ENCODE assay signal across 25 mouse cellular contexts in the genomic region with DNA sequence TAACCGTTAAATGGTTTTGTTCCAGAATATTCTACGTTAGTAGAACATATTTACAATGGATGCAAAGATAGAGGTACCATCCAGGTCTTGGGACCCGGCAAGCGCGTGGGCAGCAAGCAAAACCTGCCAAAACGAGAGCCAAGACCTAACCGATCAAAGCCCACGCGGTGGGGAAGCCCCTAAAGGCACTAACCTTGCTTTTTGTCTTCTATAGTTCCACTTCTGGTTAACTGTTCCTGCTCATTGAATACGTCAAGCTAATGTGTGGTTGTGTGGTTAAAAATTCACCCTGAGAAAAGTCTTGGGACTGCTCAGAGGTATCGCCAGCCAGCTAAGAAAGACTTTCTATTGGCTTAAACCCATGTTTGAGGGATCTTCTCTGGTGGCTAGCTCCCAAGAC. TPM values are rescaled to one million over a fixed set of nuclear protein-coding genes. Genes with fewer than 3 reads are reported as not detected.
DNase-seq lines count a peak whose midpoint lies in the region; ATAC-seq and TF ChIP-seq lines count a peak whose summit lies in the region.
"Had no signal": no experiment of that assay in that cellular context is flagged by ENCODE, and none has a peak within 500 bp of the region (broad histone marks: within the 10 kb centered on the region; RNA-seq: fewer than 3 reads in every experiment).

No protein-coding gene starts in this region.

- H3K27ac ChIP-seq in kidney, embryonic 15.5 days: 0 out of 2 replicates have a peak overlapping the region, but pooled peaks have one; percentile 15
- no peak overlapping the region for H3K27ac ChIP-seq in hindbrain, postnatal 0 days
- H3K27ac ChIP-seq: embryonic facial prominence, embryonic 10.5 days; heart, embryonic 13.5 days; hindbrain, embryonic 12.5 days; intestine, embryonic 15.5 days; limb, embryonic 15.5 days; liver, embryonic 15.5 days; macrophage; neural tube, embryonic 15.5 days had no signal

- peak; percentile 50 for DNase-seq in CD4-positive, CD25-positive, alpha-beta regulatory T cell, adult 2 months (ENCODE audit: low read depth, low spot score)
- DNase-seq in induced T-regulatory cell, adult 2 months (ENCODE audit: low read depth): peak; percentile 76
- DNase-seq in kidney, postnatal 4 days: peak; percentile 6 to 24
- no peak for DNase-seq in yolk sac, embryonic 10.5 days (ENCODE audit: low spot score)
- DNase-seq in hindbrain, postnatal 0 days (ENCODE audit: low spot score): no peak
- no peak for DNase-seq in cerebellum, postnatal 4 days (ENCODE audit: low spot score in 2 of 2)
- DNase-seq: adrenal gland, postnatal 36 days; cerebellum, adult 9-10 months; gastrocnemius, postnatal 25 days; heart, adult 18-20 months; heart, postnatal 14 days; left cerebral cortex, postnatal 4 days; right cerebral cortex, postnatal 14 days; thymus, postnatal 14 days had no signal

- no peak overlapping the region for H3K4me2 ChIP-seq in kidney, embryonic 15.5 days
- H3K4me2 ChIP-seq in hindbrain, postnatal 0 days (ENCODE audit: low read depth, low read length): no peak overlapping the region
- H3K4me2 ChIP-seq: heart, embryonic 13.5 days; hindbrain, embryonic 12.5 days; intestine, embryonic 15.5 days; limb, embryonic 15.5 days; liver, embryonic 15.5 days; neural tube, embryonic 15.5 days had no signal

- ATAC-seq in kidney, embryonic 15.5 days (replicated peaks; ENCODE audit: low FRiP score): peak; percentile 40; the same call in 1 of the 2 replicates
- ATAC-seq in hindbrain, postnatal 0 days: no peak
- ATAC-seq: forebrain, embryonic 16.5 days; intestine, embryonic 15.5 days; midbrain, embryonic 16.5 days had no signal

- no peak overlapping the region for H3K9ac ChIP-seq in kidney, embryonic 15.5 days
- no peak overlapping the region for H3K9ac ChIP-seq in hindbrain, postnatal 0 days (replicated peaks; ENCODE audit: low read length)
- H3K9ac ChIP-seq: heart, embryonic 13.5 days; hindbrain, embryonic 12.5 days; intestine, embryonic 15.5 days; limb, embryonic 15.5 days; liver, embryonic 15.5 days; neural tube, embryonic 15.5 days had no signal

- H3K4me3 ChIP-seq in kidney, embryonic 15.5 days (replicated peaks): no peak overlapping the region
- no peak overlapping the region for H3K4me3 ChIP-seq in hindbrain, postnatal 0 days (ENCODE audit: low read length)
- H3K4me3 ChIP-seq: embryonic facial prominence, embryonic 10.5 days; heart, embryonic 13.5 days; hindbrain, embryonic 12.5 days; intestine, embryonic 15.5 days; limb, embryonic 15.5 days; liver, embryonic 15.5 days; neural tube, embryonic 15.5 days had no signal

- no peaks in the 10 kb centered on the region for H3K9me3 ChIP-seq in kidney, embryonic 15.5 days (replicated peaks)
- no peaks in the 10 kb centered on the region for H3K9me3 ChIP-seq in hindbrain, postnatal 0 days (ENCODE audit: low read length)
- H3K9me3 ChIP-seq: embryonic facial prominence, embryonic 10.5 days; heart, embryonic 13.5 days; hindbrain, embryonic 12.5 days; intestine, embryonic 15.5 days; limb, embryonic 15.5 days; liver, embryonic 15.5 days; neural tube, embryonic 15.5 days had no signal

- H3K27me3 ChIP-seq in kidney, embryonic 15.5 days: no peaks in the 10 kb centered on the region
- H3K27me3 ChIP-seq in hindbrain, postnatal 0 days (ENCODE audit: insufficient read depth, low read length): no peaks in the 10 kb centered on the region
- H3K27me3 ChIP-seq: heart, embryonic 13.5 days; hindbrain, embryonic 12.5 days; intestine, embryonic 15.5 days; limb, embryonic 15.5 days; liver, embryonic 15.5 days; neural tube, embryonic 15.5 days had no signal

- 78% methylated on average over 11 of the region's 11 CpGs for WGBS in kidney, embryonic 15.5 days
- WGBS in hindbrain, postnatal 0 days: 91% methylated on average over 11 of the region's 11 CpGs

- TF ChIP-seq CTCF in hindbrain, postnatal 0 days (IDR thresholded peaks at IDR 0.05; ENCODE audit: low read depth): no peak

- no peaks in the 10 kb centered on the region for H3K4me1 ChIP-seq in kidney, embryonic 15.5 days
- no peaks in the 10 kb centered on the region for H3K4me1 ChIP-seq in hindbrain, postnatal 0 days (ENCODE audit: insufficient read depth, low read length)
- H3K4me1 ChIP-seq: embryonic facial prominence, embryonic 10.5 days; heart, embryonic 13.5 days; hindbrain, embryonic 12.5 days; intestine, embryonic 15.5 days; limb, embryonic 15.5 days; liver, embryonic 15.5 days; neural tube, embryonic 15.5 days had no signal

- H3K36me3 ChIP-seq in kidney, embryonic 15.5 days: no peaks in the 10 kb centered on the region
- H3K36me3 ChIP-seq in hindbrain, postnatal 0 days (ENCODE audit: insufficient read depth, low read length): no peaks in the 10 kb centered on the region
- H3K36me3 ChIP-seq: embryonic facial prominence, embryonic 10.5 days; heart, embryonic 13.5 days; hindbrain, embryonic 12.5 days; intestine, embryonic 15.5 days; limb, embryonic 15.5 days; liver, embryonic 15.5 days; neural tube, embryonic 15.5 days had no signal

RNA-seq across cellular contexts. Expression of a gene that starts 55.9 kb away (rescaled TPM):
- 64.8 and 67.9 TPM in 2 replicates for polyA plus RNA-seq in kidney, embryonic 15.5 days (2015; fragmentation: Nextera tagmentation; extraction: Ambion mirVana)
- total RNA-seq in hindbrain, postnatal 0 days (2014; rRNA removed): 117 and 134 TPM in 2 replicates
- 29.6 and 32.7 TPM in 2 replicates for polyA plus RNA-seq in hindbrain, postnatal 0 days (2015; fragmentation: Nextera tagmentation; extraction: Ambion mirVana)

Comparison
In these comparisons a context has a peak if more than half of its experiments do, and no peak if none do; other contexts are left out.
1. DNase-seq: peak in CD4-positive, CD25-positive, alpha-beta regulatory T cell, adult 2 months (single experiment), induced T-regulatory cell, adult 2 months (single experiment) and kidney, postnatal 4 days (2 of 2); none in yolk sac, embryonic 10.5 days (single experiment), hindbrain, postnatal 0 days (single experiment) and cerebellum, postnatal 4 days (0 of 2).